Mouse (Mus musculus): ENCODE measurements around the gene Dnah7a. TPM values are rescaled to one million over a fixed set of nuclear protein-coding genes. Genes with fewer than 3 reads are reported as not detected.
A peak's percentile ranks its signal among the peaks of the same experiment; 100 is the strongest.
"Not testable (repeated sequence)": the region's sequence is repeated elsewhere in the genome, so short reads cannot be mapped to it uniquely, and the experiment has no call there.

Dnah7a gene
- total RNA-seq, 2 experiments from 2014 or later: not detected

- not testable (repeated sequence) for ATAC-seq (ENCODE audit: poor library complexity, severe bottlenecking)
Observed at GRCm38 (mm10) chr1:53709602-53710001, 3.0 kb upstream of the Dnah7a start.

GRCm38 (mm10) chr1:53704164-53704563, 2.4 kb downstream of the Dnah7a start:
- no peak for ATAC-seq (ENCODE audit: poor library complexity, severe bottlenecking)

- 0 out of 2 replicates have a peak, but pooled peaks have one; percentile 33 for ATAC-seq (ENCODE audit: poor library complexity, severe bottlenecking)
Observed at GRCm38 (mm10) chr1:53664268-53664667, 42.3 kb downstream of the Dnah7a start.

GRCm38 (mm10) chr1:53639865-53640794, 66.5 kb downstream of the Dnah7a start:
- no peak for ATAC-seq (ENCODE audit: poor library complexity, severe bottlenecking)

GRCm38 (mm10) chr1:53635641-53636040, 70.9 kb downstream of the Dnah7a start:
- ATAC-seq (ENCODE audit: poor library complexity, severe bottlenecking): not testable (repeated sequence)

GRCm38 (mm10) chr1:53632040-53632439, 74.5 kb downstream of the Dnah7a start:
- not testable (repeated sequence) for ATAC-seq (ENCODE audit: poor library complexity, severe bottlenecking)

- no peak for ATAC-seq (ENCODE audit: poor library complexity, severe bottlenecking)
Observed at GRCm38 (mm10) chr1:53630011-53630410, 76.6 kb downstream of the Dnah7a start.

GRCm38 (mm10) chr1:53613486-53613885, 93.1 kb downstream of the Dnah7a start:
- ATAC-seq (ENCODE audit: poor library complexity, severe bottlenecking): no peak

GRCm38 (mm10) chr1:53581326-53581725, 125.3 kb downstream of the Dnah7a start:
- not testable (repeated sequence) for ATAC-seq (ENCODE audit: poor library complexity, severe bottlenecking)

GRCm38 (mm10) chr1:53557918-53558317, 148.7 kb downstream of the Dnah7a start:
- 0 out of 2 replicates have a peak, but pooled peaks have one; percentile 24 for ATAC-seq (ENCODE audit: poor library complexity, severe bottlenecking)

- ATAC-seq (ENCODE audit: poor library complexity, severe bottlenecking): not testable (repeated sequence)
Observed at GRCm38 (mm10) chr1:53547018-53547417, 159.6 kb downstream of the Dnah7a start.

GRCm38 (mm10) chr1:53538356-53538755, 168.2 kb downstream of the Dnah7a start:
- not testable (repeated sequence) for ATAC-seq (ENCODE audit: poor library complexity, severe bottlenecking)

- ATAC-seq (ENCODE audit: poor library complexity, severe bottlenecking): not testable (repeated sequence)
Observed at GRCm38 (mm10) chr1:53534826-53535225, 171.8 kb downstream of the Dnah7a start.

- ATAC-seq (ENCODE audit: poor library complexity, severe bottlenecking): not testable (repeated sequence)
Observed at GRCm38 (mm10) chr1:53526021-53526420, 180.6 kb downstream of the Dnah7a start.

- no peak for ATAC-seq (ENCODE audit: poor library complexity, severe bottlenecking)
Observed at GRCm38 (mm10) chr1:53473699-53474098, 232.9 kb downstream of the Dnah7a start.

GRCm38 (mm10) chr1:53472084-53472483, 234.5 kb downstream of the Dnah7a start:
- ATAC-seq (ENCODE audit: poor library complexity, severe bottlenecking): not testable (repeated sequence)

GRCm38 (mm10) chr1:53467325-53467670, 239.3 kb downstream of the Dnah7a start:
- no peak for ATAC-seq (ENCODE audit: poor library complexity, severe bottlenecking)

- not testable (repeated sequence) for ATAC-seq (ENCODE audit: poor library complexity, severe bottlenecking)
Observed at GRCm38 (mm10) chr1:53466524-53467324, 239.9 kb downstream of the Dnah7a start.

GRCm38 (mm10) chr1:53439173-53439572, 267.4 kb downstream of the Dnah7a start:
- ATAC-seq (ENCODE audit: poor library complexity, severe bottlenecking): not testable (repeated sequence)

GRCm38 (mm10) chr1:53432433-53432832, 274.2 kb downstream of the Dnah7a start:
- not testable (repeated sequence) for ATAC-seq (ENCODE audit: poor library complexity, severe bottlenecking)

GRCm38 (mm10) chr1:53405803-53406325, 300.7 kb downstream of the Dnah7a start:
- no peak for ATAC-seq (ENCODE audit: poor library complexity, severe bottlenecking)
